Mouse (Mus musculus): ENCODE data around the gene Krtap11-1.

- no peak for TF ChIP-seq CTCF (conservative IDR thresholded peaks at IDR 0.05; ENCODE audit: low read length)
- no peak for TF ChIP-seq POU5F1 (IDR thresholded peaks at IDR 0.05; ENCODE audit: borderline replicate concordance, low read length)
Measured at GRCm38 (mm10) chr16:89520555-89520954, 50.4 kb downstream of the Krtap11-1 start.

All from E14TG2a.4 (cell line).